Mouse (Mus musculus) heart, postnatal 0 days (tissue): Measurements from ENCODE around the gene Kank4.

ENCODE experiments used
- CTCF ChIP-seq: IDR thresholded peaks from 2 replicates; pipeline ENCODE4 v1.5.1; 2016; ENCODE audit warnings: antibody characterized with exemption, control low read depth, low read depth
- EP300 ChIP-seq: IDR thresholded peaks from 2 replicates; pipeline ENCODE4 v1.6.1; 2016; ENCODE audit warnings: antibody characterized with exemption, low read depth

- TF ChIP-seq EP300 (no peak), CTCF (no peak)
Observed at GRCm38 (mm10) chr4:98845201-98845600, 27.9 kb upstream of the Kank4 start.
